Mouse (Mus musculus): ENCODE measurements around the gene Nkx2-5. TPM values are rescaled to one million over a fixed set of nuclear protein-coding genes. Genes with fewer than 3 reads are reported as not detected.

Gene Nkx2-5
- polyA plus RNA-seq, 1 experiment from 2014 or later: not detected

GRCm38 (mm10) chr17:26845149-26846050 lies 591 bp upstream of the Nkx2-5 start:
- no peak overlapping the region for H3K27ac ChIP-seq (ENCODE audit: low read length)
- H3K36me3 ChIP-seq (ENCODE audit: control insufficient read depth, insufficient read depth): no peaks in the 10 kb centered on the region
- H3K9me3 ChIP-seq (ENCODE audit: control insufficient read depth, low read length): no peaks in the 10 kb centered on the region
- WGBS: 5% methylated on average over 14 of the region's 14 CpGs
- H3K9ac ChIP-seq (replicated peaks; ENCODE audit: low read depth, low read length): no peak overlapping the region
- H3K4me3 ChIP-seq (replicated peaks; ENCODE audit: low read length): no peak overlapping the region
- H3K4me1 ChIP-seq (replicated peaks; ENCODE audit: control insufficient read depth, insufficient read depth, low read length): peaks cover 18% of the 10 kb centered on the region
- peaks cover 74% of the 10 kb centered on the region for H3K27me3 ChIP-seq (replicated peaks; ENCODE audit: control insufficient read depth, insufficient read depth, low read length)
- no peak for ATAC-seq
- H3K4me2 ChIP-seq (ENCODE audit: low read length): no peak overlapping the region

- Histone ChIP-seq H3K36me3 (ENCODE audit: control insufficient read depth, insufficient read depth) (no peaks in the 10 kb centered on the region), H3K27me3 (replicated peaks; ENCODE audit: control insufficient read depth, insufficient read depth, low read length) (peaks cover 79% of the 10 kb centered on the region), H3K4me2 (ENCODE audit: low read length) (no peak overlapping the region), H3K4me3 (replicated peaks; ENCODE audit: low read length) (no peak overlapping the region), H3K4me1 (replicated peaks; ENCODE audit: control insufficient read depth, insufficient read depth, low read length) (peaks cover 10% of the 10 kb centered on the region), H3K9ac (replicated peaks; ENCODE audit: low read depth, low read length) (no peak overlapping the region), H3K9me3 (ENCODE audit: control insufficient read depth, low read length) (no peaks in the 10 kb centered on the region), H3K27ac (ENCODE audit: low read length) (no peak overlapping the region)
- ATAC-seq: peak; percentile 38; the same call in 1 of the 2 replicates
- under 1% methylated on average over 36 of the region's 36 CpGs for WGBS
Observed at GRCm38 (mm10) chr17:26844371-26844851, 398 bp downstream of the Nkx2-5 start.

- H3K27ac ChIP-seq (ENCODE audit: low read length): no peak overlapping the region
- no peak overlapping the region for H3K4me2 ChIP-seq (ENCODE audit: low read length)
- peaks cover 16% of the 10 kb centered on the region for H3K4me1 ChIP-seq (replicated peaks; ENCODE audit: control insufficient read depth, insufficient read depth, low read length)
- H3K9me3 ChIP-seq (ENCODE audit: control insufficient read depth, low read length): no peaks in the 10 kb centered on the region
- no peak for ATAC-seq
- H3K9ac ChIP-seq (replicated peaks; ENCODE audit: low read depth, low read length): no peak overlapping the region
- H3K4me3 ChIP-seq (replicated peaks; ENCODE audit: low read length): no peak overlapping the region
- WGBS: 1% methylated on average over 7 of the region's 7 CpGs
- no peaks in the 10 kb centered on the region for H3K36me3 ChIP-seq (ENCODE audit: control insufficient read depth, insufficient read depth)
- peaks cover 82% of the 10 kb centered on the region for H3K27me3 ChIP-seq (replicated peaks; ENCODE audit: control insufficient read depth, insufficient read depth, low read length)
Observed at GRCm38 (mm10) chr17:26843696-26844236, 1.0 kb downstream of the Nkx2-5 start.

GRCm38 (mm10) chr17:26843229-26843567 lies 1.6 kb downstream of the Nkx2-5 start:
- WGBS: under 1% methylated on average over 14 of the region's 14 CpGs
- peaks cover 16% of the 10 kb centered on the region for H3K4me1 ChIP-seq (replicated peaks; ENCODE audit: control insufficient read depth, insufficient read depth, low read length)
- H3K9me3 ChIP-seq (ENCODE audit: control insufficient read depth, low read length): no peaks in the 10 kb centered on the region
- no peak overlapping the region for H3K27ac ChIP-seq (ENCODE audit: low read length)
- H3K36me3 ChIP-seq (ENCODE audit: control insufficient read depth, insufficient read depth): no peaks in the 10 kb centered on the region
- peaks cover 82% of the 10 kb centered on the region for H3K27me3 ChIP-seq (replicated peaks; ENCODE audit: control insufficient read depth, insufficient read depth, low read length)
- H3K4me2 ChIP-seq (ENCODE audit: low read length): no peak overlapping the region
- H3K9ac ChIP-seq (replicated peaks; ENCODE audit: low read depth, low read length): no peak overlapping the region
- no peak for ATAC-seq
- H3K4me3 ChIP-seq (replicated peaks; ENCODE audit: low read length): no peak overlapping the region

- Histone ChIP-seq H3K4me2 (ENCODE audit: low read length) (no peak overlapping the region), H3K4me1 (replicated peaks; ENCODE audit: control insufficient read depth, insufficient read depth, low read length) (peaks cover 16% of the 10 kb centered on the region), H3K27ac (ENCODE audit: low read length) (no peak overlapping the region), H3K9ac (replicated peaks; ENCODE audit: low read depth, low read length) (no peak overlapping the region), H3K36me3 (ENCODE audit: control insufficient read depth, insufficient read depth) (no peaks in the 10 kb centered on the region), H3K4me3 (replicated peaks; ENCODE audit: low read length) (no peak overlapping the region), H3K9me3 (ENCODE audit: control insufficient read depth, low read length) (no peaks in the 10 kb centered on the region), H3K27me3 (replicated peaks; ENCODE audit: control insufficient read depth, insufficient read depth, low read length) (peaks cover 82% of the 10 kb centered on the region)
- no peak for ATAC-seq
- 4% methylated on average over 9 of the region's 9 CpGs for WGBS
Observed at GRCm38 (mm10) chr17:26842431-26843228, 2.2 kb downstream of the Nkx2-5 start.

- no peak overlapping the region for H3K4me2 ChIP-seq (ENCODE audit: low read length)
- ATAC-seq: no peak
- WGBS: 3% methylated on average over 5 of the region's 5 CpGs
- peaks cover 16% of the 10 kb centered on the region for H3K4me1 ChIP-seq (replicated peaks; ENCODE audit: control insufficient read depth, insufficient read depth, low read length)
- peaks cover 85% of the 10 kb centered on the region for H3K27me3 ChIP-seq (replicated peaks; ENCODE audit: control insufficient read depth, insufficient read depth, low read length)
- no peaks in the 10 kb centered on the region for H3K9me3 ChIP-seq (ENCODE audit: control insufficient read depth, low read length)
- no peak overlapping the region for H3K9ac ChIP-seq (replicated peaks; ENCODE audit: low read depth, low read length)
- H3K4me3 ChIP-seq (replicated peaks; ENCODE audit: low read length): no peak overlapping the region
- H3K36me3 ChIP-seq (ENCODE audit: control insufficient read depth, insufficient read depth): no peaks in the 10 kb centered on the region
- H3K27ac ChIP-seq (ENCODE audit: low read length): no peak overlapping the region
Observed at GRCm38 (mm10) chr17:26841981-26842380, 2.8 kb downstream of the Nkx2-5 start.

GRCm38 (mm10) chr17:26840922-26841731 lies 3.7 kb downstream of the Nkx2-5 start:
- Histone ChIP-seq H3K36me3 (ENCODE audit: control insufficient read depth, insufficient read depth) (no peaks in the 10 kb centered on the region), H3K4me3 (replicated peaks; ENCODE audit: low read length) (no peak overlapping the region), H3K9me3 (ENCODE audit: control insufficient read depth, low read length) (no peaks in the 10 kb centered on the region), H3K4me1 (replicated peaks; ENCODE audit: control insufficient read depth, insufficient read depth, low read length) (peaks cover 16% of the 10 kb centered on the region), H3K4me2 (ENCODE audit: low read length) (no peak overlapping the region), H3K27ac (ENCODE audit: low read length) (no peak overlapping the region), H3K9ac (replicated peaks; ENCODE audit: low read depth, low read length) (no peak overlapping the region), H3K27me3 (replicated peaks; ENCODE audit: control insufficient read depth, insufficient read depth, low read length) (peaks cover 91% of the 10 kb centered on the region)
- no peak for ATAC-seq
- WGBS: under 1% methylated on average over 46 of the region's 48 CpGs

- no peak overlapping the region for H3K27ac ChIP-seq (ENCODE audit: low read length)
- H3K9ac ChIP-seq (replicated peaks; ENCODE audit: low read depth, low read length): no peak overlapping the region
- no peak overlapping the region for H3K4me2 ChIP-seq (ENCODE audit: low read length)
- ATAC-seq: no peak
- no peak overlapping the region for H3K4me3 ChIP-seq (replicated peaks; ENCODE audit: low read length)
- H3K36me3 ChIP-seq (ENCODE audit: control insufficient read depth, insufficient read depth): no peaks in the 10 kb centered on the region
- peaks cover 16% of the 10 kb centered on the region for H3K4me1 ChIP-seq (replicated peaks; ENCODE audit: control insufficient read depth, insufficient read depth, low read length)
- H3K27me3 ChIP-seq (replicated peaks; ENCODE audit: control insufficient read depth, insufficient read depth, low read length): peaks cover 93% of the 10 kb centered on the region
- H3K9me3 ChIP-seq (ENCODE audit: control insufficient read depth, low read length): no peaks in the 10 kb centered on the region
- WGBS: 4% methylated on average over 9 of the region's 9 CpGs
Observed at GRCm38 (mm10) chr17:26840439-26840780, 4.4 kb downstream of the Nkx2-5 start.
